Mouse (Mus musculus): ENCODE measurements around the gene Fam76a.
"Not testable (repeated sequence)": the region's sequence is repeated elsewhere in the genome, so short reads cannot be mapped to it uniquely, and the experiment has no call there.

GRCm38 (mm10) chr4:132918493-132918892 lies 3.9 kb downstream of the Fam76a start:
- not testable (repeated sequence) for TF ChIP-seq CTCF (IDR thresholded peaks at IDR 0.05; ENCODE audit: low read depth, low read length); EP300 (IDR thresholded peaks at IDR 0.05; ENCODE audit: insufficient read depth, low read depth, low read length)

Measured in ES-Bruce4 (cell line).